Comparison of ENCODE assay signal across 14 mouse cellular contexts in genomic region chr11:108272601-108273414, GRCm38 (mm10).
DNase-seq lines count a peak whose midpoint lies in the region; ATAC-seq lines count a peak whose summit lies in the region.
"Had no signal": no experiment of that assay in that cellular context is flagged by ENCODE, and none has a peak within 500 bp of the region (broad histone marks: within the 10 kb centered on the region; RNA-seq: fewer than 3 reads in every experiment).

No protein-coding gene starts in this region.

- no peak for DNase-seq in frontal cortex, postnatal 14 days (ENCODE audit: low spot score in 2 of 2)
- peak; percentile 19 for DNase-seq in thymus, postnatal 14 days
- no peak for DNase-seq in thymus, postnatal 10 days (ENCODE audit: low spot score in 2 of 2)
- DNase-seq in naive thymus-derived CD4-positive, alpha-beta T cell, adult 2 months (ENCODE audit: low read depth): peak; percentile 82
- DNase-seq in kidney, postnatal 10 days: no peak
- no peak for DNase-seq in frontal cortex, postnatal 10 days (ENCODE audit: low spot score in 2 of 2)
- no peak for DNase-seq in kidney, postnatal 36 days
- DNase-seq: adrenal gland, postnatal 14 days; cerebellum, postnatal 25 days; layer of hippocampus, adult 9-11 months; lung, embryonic 14.5 days had no signal

- ATAC-seq in frontal cortex, adult (ENCODE audit: low TSS enrichment): peak; percentile 66
- ATAC-seq: intestine, embryonic 15.5 days; midbrain, embryonic 15.5 days had no signal

Comparison
In these comparisons a context has a peak if more than half of its experiments do, and no peak if none do; other contexts are left out.
1. DNase-seq: peak in thymus, postnatal 14 days (single experiment) and naive thymus-derived CD4-positive, alpha-beta T cell, adult 2 months (single experiment); none in frontal cortex, postnatal 14 days (0 of 2), thymus, postnatal 10 days (0 of 2), kidney, postnatal 10 days (single experiment), frontal cortex, postnatal 10 days (0 of 2) and kidney, postnatal 36 days (0 of 2).